Mouse (Mus musculus): ENCODE data around the gene Lmod3. TPM values are rescaled to one million over a fixed set of nuclear protein-coding genes. Genes with fewer than 3 reads are reported as not detected.

Lmod3 gene
- polyA plus RNA-seq, 1 experiment from 2014 or later, result not detected

DNA sequence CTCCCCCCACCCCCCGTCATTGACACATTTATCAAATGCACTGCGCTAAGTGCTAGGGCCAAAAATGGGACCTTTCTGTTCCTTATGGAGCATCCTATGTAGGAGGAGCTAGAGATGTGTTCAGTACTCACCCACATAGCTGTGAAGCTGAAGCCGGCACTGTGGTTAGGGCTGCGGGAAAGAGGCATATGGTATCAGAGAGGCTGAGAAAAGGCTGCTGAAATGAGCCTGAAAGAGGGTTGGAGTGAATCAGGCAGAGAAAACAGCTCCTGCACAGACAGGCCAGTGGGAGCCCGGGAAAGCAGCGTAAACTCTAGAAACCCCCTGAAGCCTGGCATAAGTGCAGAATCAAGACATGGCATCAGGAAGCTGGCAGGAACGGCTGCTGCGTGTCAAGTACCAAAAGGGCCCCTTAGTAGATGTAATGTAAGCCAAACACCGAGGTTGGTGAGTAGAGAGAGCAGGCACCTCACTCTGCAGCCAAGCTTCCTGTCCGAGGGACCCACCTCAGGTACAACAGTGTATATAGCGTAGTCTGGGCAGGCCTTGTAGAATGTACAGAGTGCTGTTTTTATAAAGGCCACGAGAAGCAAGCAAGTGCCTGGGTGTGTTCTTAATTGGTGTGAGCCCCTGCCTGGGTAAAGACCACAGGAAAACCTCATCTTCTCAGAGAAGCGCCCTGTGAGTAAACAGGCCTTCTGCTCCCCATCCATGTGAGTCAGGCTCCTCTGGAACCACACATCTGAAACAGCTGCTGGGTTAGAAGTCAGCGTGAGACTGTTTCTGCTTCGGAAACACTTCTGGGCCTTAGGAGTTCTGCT lies 31.1 kb downstream of the Lmod3 start:
- Histone ChIP-seq H3K4me1 (peaks cover 11% of the 10 kb centered on the region; the same call in 1 of the 2 replicates), H3K27ac (no peak overlapping the region), H3K9me3 (no peaks in the 10 kb centered on the region), H3K9ac (no peak overlapping the region), H3K4me2 (no peak overlapping the region), H3K4me3 (no peak overlapping the region), H3K27me3 (replicated peaks) (no peaks in the 10 kb centered on the region), H3K36me3 (replicated peaks) (no peaks in the 10 kb centered on the region)
- no peak for ATAC-seq (replicated peaks)
- 74% methylated on average over 15 of the region's 15 CpGs for WGBS

DNA sequence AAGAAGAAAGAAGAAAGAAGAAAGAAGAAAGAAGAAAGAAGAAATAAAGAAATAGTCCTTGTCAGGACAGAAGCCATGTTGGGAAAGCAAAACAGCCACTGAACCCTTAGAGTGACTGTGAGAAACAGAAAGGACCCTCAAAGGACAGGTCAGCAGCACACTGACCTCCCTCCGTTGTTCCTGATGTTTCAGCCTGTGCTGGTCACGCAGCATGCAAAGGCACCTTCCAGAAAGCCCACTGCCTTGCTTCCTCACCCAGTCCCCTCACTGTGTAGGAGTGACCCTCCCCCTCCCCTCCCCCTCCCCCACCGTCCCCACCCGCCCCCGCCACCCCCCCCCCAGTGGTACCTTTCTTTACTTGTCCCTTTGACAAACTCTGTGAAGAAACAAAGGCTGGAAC lies 31.9 kb downstream of the Lmod3 start:
- H3K9me3 ChIP-seq, result no peaks in the 10 kb centered on the region
- H3K27me3 ChIP-seq (replicated peaks), result no peaks in the 10 kb centered on the region
- H3K4me2 ChIP-seq, result no peak overlapping the region
- H3K9ac ChIP-seq, result no peak overlapping the region
- no peak overlapping the region for H3K27ac ChIP-seq
- peaks cover 8% of the 10 kb centered on the region; the same call in 1 of the 2 replicates for H3K4me1 ChIP-seq
- H3K4me3 ChIP-seq, result no peak overlapping the region
- no peaks in the 10 kb centered on the region for H3K36me3 ChIP-seq (replicated peaks)
- 79% methylated on average over 2 of the region's 5 CpGs for WGBS
- no peak for ATAC-seq (replicated peaks)

- no peaks in the 10 kb centered on the region for H3K9me3 ChIP-seq
- ATAC-seq (replicated peaks), result no peak
- H3K4me2 ChIP-seq, result no peak overlapping the region
- WGBS, result 81% methylated on average over 4 of the region's 4 CpGs
- peaks cover 17% of the 10 kb centered on the region for H3K4me1 ChIP-seq
- no peaks in the 10 kb centered on the region for H3K27me3 ChIP-seq (replicated peaks)
- no peak overlapping the region for H3K9ac ChIP-seq
- no peak overlapping the region for H3K27ac ChIP-seq
- H3K4me3 ChIP-seq, result no peak overlapping the region
- H3K36me3 ChIP-seq (replicated peaks), result no peaks in the 10 kb centered on the region
Observed at GRCm38 (mm10) chr6:97216154-97216821, 36.3 kb downstream of the Lmod3 start.

DNA sequence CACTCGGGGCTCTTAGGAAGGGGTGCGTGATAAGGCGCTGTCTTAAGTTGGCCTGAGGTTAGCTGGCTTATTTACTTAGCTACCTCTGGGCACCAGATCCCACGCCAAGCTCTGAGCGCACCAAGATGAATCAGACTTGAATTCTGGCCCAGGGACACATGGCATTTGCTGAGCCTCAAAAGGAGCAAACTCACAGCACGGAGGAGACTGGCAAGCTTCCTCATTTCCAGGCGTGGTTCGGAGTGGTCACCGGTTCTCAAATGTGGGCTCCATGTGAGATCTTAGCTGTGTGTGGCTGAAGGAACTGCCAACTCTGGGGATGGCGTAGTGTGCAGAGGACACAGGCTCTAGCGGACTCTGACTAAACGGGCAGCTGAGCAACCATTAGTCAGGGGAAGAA lies 40.6 kb downstream of the Lmod3 start:
- H3K4me1 ChIP-seq, result peaks cover 22% of the 10 kb centered on the region
- no peaks in the 10 kb centered on the region for H3K9me3 ChIP-seq
- ATAC-seq (replicated peaks), result no peak
- no peak overlapping the region for H3K27ac ChIP-seq
- WGBS, result 71% methylated on average over 12 of the region's 12 CpGs
- peak overlapping the region; percentile 54 for H3K4me2 ChIP-seq
- peak overlapping the region; percentile 64 for H3K4me3 ChIP-seq
- H3K36me3 ChIP-seq (replicated peaks), result no peaks in the 10 kb centered on the region
- H3K27me3 ChIP-seq (replicated peaks), result no peaks in the 10 kb centered on the region
- no peak overlapping the region for H3K9ac ChIP-seq

- H3K27ac ChIP-seq, result peak overlapping the region; percentile 76
Observed at GRCm38 (mm10) chr6:97210962-97211601, 41.5 kb downstream of the Lmod3 start.

GRCm38 (mm10) chr6:97210191-97210961 lies 42.2 kb downstream of the Lmod3 start, which contains the start of gene Arl6ip5:
TSS of gene Arl6ip5 (plus strand) at chr6:97210689.
- no peaks in the 10 kb centered on the region for H3K27me3 ChIP-seq (replicated peaks)
- no peaks in the 10 kb centered on the region for H3K9me3 ChIP-seq
- peaks cover 22% of the 10 kb centered on the region for H3K4me1 ChIP-seq
- H3K36me3 ChIP-seq (replicated peaks), result no peaks in the 10 kb centered on the region
- peak; percentile 83 for ATAC-seq (replicated peaks)
- H3K4me3 ChIP-seq, result peak within 1 kb of the TSS; percentile 64
- H3K27ac ChIP-seq, result peak within 1 kb of the TSS; percentile 76
- peak within 1 kb of the TSS; percentile 54 for H3K4me2 ChIP-seq
- 9% methylated on average over 32 of the region's 32 CpGs for WGBS
- peak within 1 kb of the TSS; percentile 61 for H3K9ac ChIP-seq

More at GRCm38 (mm10) chr6:97210962-97211601, 41.5 kb downstream of the Lmod3 start:
- WGBS, result 2% methylated on average over 22 of the region's 22 CpGs
- Histone ChIP-seq H3K36me3 (replicated peaks) (no peaks in the 10 kb centered on the region), H3K4me2 (peak overlapping the region; percentile 54), H3K27me3 (replicated peaks) (no peaks in the 10 kb centered on the region), H3K9me3 (no peaks in the 10 kb centered on the region), H3K4me3 (peak overlapping the region; percentile 64), H3K4me1 (peaks cover 22% of the 10 kb centered on the region), H3K9ac (peak overlapping the region; percentile 61)
- peak; percentile 74 for ATAC-seq (replicated peaks)

- no peak overlapping the region for H3K27ac ChIP-seq
- H3K9ac ChIP-seq, result no peak overlapping the region
- H3K4me2 ChIP-seq, result no peak overlapping the region
- H3K36me3 ChIP-seq (replicated peaks), result no peaks in the 10 kb centered on the region
- WGBS, result 91% methylated on average over 4 of the region's 4 CpGs
- no peaks in the 10 kb centered on the region for H3K27me3 ChIP-seq (replicated peaks)
- H3K4me3 ChIP-seq, result no peak overlapping the region
- ATAC-seq (replicated peaks), result no peak
- H3K9me3 ChIP-seq, result no peaks in the 10 kb centered on the region
- peaks cover 22% of the 10 kb centered on the region for H3K4me1 ChIP-seq
Observed at GRCm38 (mm10) chr6:97209751-97210150, 42.8 kb downstream of the Lmod3 start.

DNA sequence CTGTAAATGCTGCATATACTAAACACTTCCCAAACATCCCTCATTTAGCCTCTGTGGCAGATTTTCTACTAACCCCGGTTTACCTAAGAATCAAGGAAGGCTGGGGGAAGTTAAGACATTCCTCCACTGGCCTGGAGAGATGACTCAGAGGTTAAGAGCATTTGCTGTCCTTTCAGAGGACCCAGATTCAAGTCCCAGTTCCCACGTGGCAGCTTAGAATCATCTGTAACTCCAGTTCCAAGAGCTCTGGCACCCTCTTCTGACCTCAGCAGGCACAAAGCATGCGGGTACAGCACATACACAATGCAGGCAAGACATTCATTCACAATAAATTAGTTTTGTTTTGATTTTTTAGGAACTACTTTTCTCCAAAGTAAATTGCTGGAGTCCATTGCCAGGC lies 43.4 kb downstream of the Lmod3 start:
- Histone ChIP-seq H3K4me1 (peaks cover 27% of the 10 kb centered on the region), H3K9me3 (no peaks in the 10 kb centered on the region), H3K27me3 (replicated peaks) (no peaks in the 10 kb centered on the region), H3K4me2 (no peak overlapping the region), H3K27ac (no peak overlapping the region), H3K4me3 (no peak overlapping the region), H3K9ac (no peak overlapping the region), H3K36me3 (replicated peaks) (no peaks in the 10 kb centered on the region)
- 51% methylated on average over 3 of the region's 3 CpGs for WGBS
- ATAC-seq (replicated peaks), result no peak

DNA sequence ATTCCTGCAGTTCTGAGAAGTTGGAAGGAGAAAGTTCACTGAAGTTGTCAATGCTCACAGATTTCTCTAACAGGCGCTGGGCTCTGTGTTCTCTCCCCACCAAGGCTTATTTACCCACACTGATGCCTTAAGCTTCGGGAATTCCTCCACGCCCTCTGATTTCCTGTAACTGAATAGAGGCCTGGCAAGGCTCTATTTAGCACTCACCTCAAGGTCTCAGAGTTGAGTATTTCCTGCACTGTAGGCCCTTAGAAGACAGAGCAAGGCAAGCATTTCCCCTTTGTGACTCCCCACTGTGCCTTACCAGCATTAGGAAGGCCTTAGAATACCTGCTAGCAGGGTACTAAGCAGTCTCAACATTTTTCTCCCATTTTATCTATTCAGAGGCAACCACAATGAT lies 44.2 kb downstream of the Lmod3 start:
- H3K36me3 ChIP-seq (replicated peaks), result no peaks in the 10 kb centered on the region
- H3K27me3 ChIP-seq (replicated peaks), result no peaks in the 10 kb centered on the region
- no peak overlapping the region for H3K4me2 ChIP-seq
- ATAC-seq (replicated peaks), result no peak
- H3K27ac ChIP-seq, result no peak overlapping the region
- H3K9me3 ChIP-seq, result no peaks in the 10 kb centered on the region
- H3K4me1 ChIP-seq, result peaks cover 30% of the 10 kb centered on the region
- WGBS, result 37% methylated on average over 3 of the region's 3 CpGs
- no peak overlapping the region for H3K9ac ChIP-seq
- no peak overlapping the region for H3K4me3 ChIP-seq

DNA sequence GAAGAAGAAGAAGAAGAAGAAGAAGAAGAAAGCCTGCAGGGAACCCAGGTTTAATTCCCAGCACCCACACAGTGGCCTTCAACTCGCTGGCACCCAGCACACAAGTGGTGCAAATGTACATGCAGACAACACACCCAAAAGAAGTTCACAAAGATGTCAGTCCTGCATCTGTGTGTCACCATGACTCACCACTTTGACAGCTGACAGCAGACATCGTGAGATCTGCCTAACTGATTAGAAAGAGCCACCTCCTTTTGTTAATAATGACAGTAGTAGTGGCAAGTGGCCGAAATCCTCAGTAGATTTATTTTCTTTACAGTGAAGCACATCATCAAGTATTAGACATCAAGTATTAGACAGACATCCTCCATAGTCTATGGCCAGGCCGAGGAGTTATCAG lies 45.5 kb downstream of the Lmod3 start:
- H3K9me3 ChIP-seq, result no peaks in the 10 kb centered on the region
- no peak overlapping the region for H3K4me3 ChIP-seq
- H3K27ac ChIP-seq, result no peak overlapping the region
- no peaks in the 10 kb centered on the region for H3K27me3 ChIP-seq (replicated peaks)
- peaks cover 26% of the 10 kb centered on the region for H3K4me1 ChIP-seq
- no peak overlapping the region for H3K9ac ChIP-seq
- WGBS, result 85% methylated on average over 4 of the region's 4 CpGs
- no peak for ATAC-seq (replicated peaks)
- H3K4me2 ChIP-seq, result no peak overlapping the region
- no peaks in the 10 kb centered on the region for H3K36me3 ChIP-seq (replicated peaks)

DNA sequence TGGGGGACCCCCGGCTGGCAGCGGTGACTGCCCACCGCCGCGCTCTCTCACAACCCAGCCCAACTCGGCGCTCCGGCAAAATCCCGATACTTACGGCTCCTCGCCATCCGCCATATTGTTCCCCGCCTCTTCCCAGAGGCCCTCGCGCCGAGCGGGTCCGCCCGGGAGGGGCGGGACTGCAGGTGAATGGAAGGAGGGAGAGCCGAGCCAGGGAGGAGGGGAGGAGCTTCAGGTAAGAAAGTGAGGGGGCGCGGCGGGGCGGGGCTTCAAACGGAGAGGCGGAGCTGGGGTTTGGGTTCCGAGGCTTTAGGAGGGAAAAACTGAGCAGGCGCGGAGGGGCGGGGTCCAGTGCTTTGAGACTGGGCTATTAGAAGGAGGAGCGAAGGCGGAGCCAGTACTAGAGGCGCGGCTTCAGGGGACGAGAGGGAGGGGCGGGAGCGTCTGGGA lies 47.1 kb downstream of the Lmod3 start, which contains the start of gene Uba3:
Gene Uba3, minus strand, starts transcription at position 209 of the 447 bp plus-strand sequence.
- Histone ChIP-seq H3K36me3 (replicated peaks) (0 out of 2 replicates have a peak, but pooled peaks cover 4% of the 10 kb centered on the region), H3K27ac (peak within 1 kb of the TSS; percentile 83), H3K4me1 (peaks cover 18% of the 10 kb centered on the region), H3K27me3 (replicated peaks) (no peaks in the 10 kb centered on the region), H3K9ac (peak within 1 kb of the TSS; percentile 84), H3K4me2 (peak within 1 kb of the TSS; percentile 63), H3K9me3 (no peaks in the 10 kb centered on the region), H3K4me3 (peak within 1 kb of the TSS; percentile 89)
- WGBS, result under 1% methylated on average over 38 of the region's 38 CpGs
- peak; percentile 98 for ATAC-seq (replicated peaks)
